Mouse (Mus musculus) urinary bladder, postnatal 10 days (tissue): ENCODE measurements around the gene Syce3.
"Not testable (repeated sequence)": the region's sequence is repeated elsewhere in the genome, so short reads cannot be mapped to it uniquely, and the experiment has no call there.

Experiments
- DNase-seq: peaks from one replicate; pipeline ENCODE4 v3.0.0; 2022; ENCODE audit warnings: low spot score

Gene Syce3

GRCm38 (mm10) chr15:89410118-89410517, at the start of gene Syce3:
Syce3 (minus strand) TSS chr15:89410503.
- DNase-seq, result no peak

- DNase-seq, result no peak
Observed at GRCm38 (mm10) chr15:89459821-89460220, 49.5 kb upstream of the Syce3 start.

DNA sequence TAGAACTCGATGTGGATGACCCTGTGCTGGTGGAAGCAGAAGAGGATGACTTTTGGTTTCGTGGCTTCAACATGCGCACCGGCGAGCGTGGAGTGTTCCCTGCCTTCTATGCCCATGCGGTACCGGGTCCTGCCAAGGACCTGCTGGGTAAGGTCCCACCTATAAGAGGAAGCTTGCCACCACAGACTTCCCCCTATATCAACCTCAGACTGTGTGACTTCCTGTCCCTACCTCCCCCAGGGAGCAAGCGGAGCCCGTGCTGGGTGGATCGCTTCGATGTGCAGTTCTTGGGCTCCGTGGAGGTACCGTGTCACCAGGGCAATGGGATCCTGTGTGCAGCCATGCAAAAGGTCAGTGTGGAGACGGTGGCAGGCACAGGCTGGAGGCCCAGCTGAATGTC, 48.6 kb upstream of the Syce3 start:
- DNase-seq, result no peak

DNA sequence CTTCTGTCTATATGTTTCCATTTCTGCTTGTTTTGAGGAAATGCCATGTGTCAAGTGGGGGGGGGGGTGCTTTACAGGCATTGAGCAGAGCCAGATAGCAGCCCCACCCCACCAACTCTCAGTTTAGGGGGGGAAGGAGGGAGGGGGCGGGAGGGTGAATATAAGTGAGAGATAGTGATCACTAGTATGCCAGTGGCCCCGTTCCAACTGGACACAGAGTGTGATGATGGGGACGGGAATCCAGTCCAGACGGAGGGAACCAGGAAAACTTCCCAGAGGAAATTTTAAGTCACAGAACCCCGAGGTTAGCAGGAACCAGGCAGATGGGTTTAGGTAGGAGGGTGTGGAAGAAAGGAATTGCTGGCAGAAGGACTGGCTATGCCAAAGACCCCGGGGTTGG, 45.3 kb upstream of the Syce3 start:
- no peak for DNase-seq

- DNase-seq, result no peak
Observed at GRCm38 (mm10) chr15:89454857-89455256, 44.6 kb upstream of the Syce3 start.

DNA sequence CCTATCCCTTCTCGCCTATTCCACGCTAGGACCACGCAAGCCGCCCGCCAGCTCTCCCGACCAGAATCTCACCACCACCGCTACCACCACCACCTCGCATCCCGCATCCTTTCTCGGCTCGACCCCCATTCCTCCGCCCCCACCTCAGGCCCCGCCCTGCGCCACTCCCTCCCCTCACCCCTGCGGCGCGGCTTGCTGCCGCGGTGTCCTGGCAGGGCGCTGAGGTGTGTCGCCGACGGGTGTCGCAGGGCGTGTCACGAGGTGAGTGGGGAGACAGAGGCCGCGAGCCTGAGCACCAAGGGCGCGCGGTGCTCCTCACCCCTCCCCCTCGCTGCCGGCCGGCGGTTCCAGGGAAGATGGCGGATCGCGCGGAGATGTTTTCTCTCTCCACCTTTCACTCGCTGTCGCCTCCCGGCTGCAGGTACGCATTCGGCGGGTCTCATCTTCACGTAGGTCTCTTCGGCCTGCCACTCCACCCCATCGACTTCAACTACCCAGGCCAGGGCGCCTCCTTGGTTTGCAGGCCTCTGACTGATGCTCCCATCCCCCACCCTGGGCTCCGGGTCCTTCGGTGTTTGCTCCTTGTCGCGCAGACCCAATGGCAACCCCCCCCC, 43.7 kb upstream of the Syce3 start, which contains the start of gene Mapk8ip2:
Mapk8ip2 (plus strand) TSS at position 49 of the 614 bp plus-strand sequence.
- no peak for DNase-seq

DNA sequence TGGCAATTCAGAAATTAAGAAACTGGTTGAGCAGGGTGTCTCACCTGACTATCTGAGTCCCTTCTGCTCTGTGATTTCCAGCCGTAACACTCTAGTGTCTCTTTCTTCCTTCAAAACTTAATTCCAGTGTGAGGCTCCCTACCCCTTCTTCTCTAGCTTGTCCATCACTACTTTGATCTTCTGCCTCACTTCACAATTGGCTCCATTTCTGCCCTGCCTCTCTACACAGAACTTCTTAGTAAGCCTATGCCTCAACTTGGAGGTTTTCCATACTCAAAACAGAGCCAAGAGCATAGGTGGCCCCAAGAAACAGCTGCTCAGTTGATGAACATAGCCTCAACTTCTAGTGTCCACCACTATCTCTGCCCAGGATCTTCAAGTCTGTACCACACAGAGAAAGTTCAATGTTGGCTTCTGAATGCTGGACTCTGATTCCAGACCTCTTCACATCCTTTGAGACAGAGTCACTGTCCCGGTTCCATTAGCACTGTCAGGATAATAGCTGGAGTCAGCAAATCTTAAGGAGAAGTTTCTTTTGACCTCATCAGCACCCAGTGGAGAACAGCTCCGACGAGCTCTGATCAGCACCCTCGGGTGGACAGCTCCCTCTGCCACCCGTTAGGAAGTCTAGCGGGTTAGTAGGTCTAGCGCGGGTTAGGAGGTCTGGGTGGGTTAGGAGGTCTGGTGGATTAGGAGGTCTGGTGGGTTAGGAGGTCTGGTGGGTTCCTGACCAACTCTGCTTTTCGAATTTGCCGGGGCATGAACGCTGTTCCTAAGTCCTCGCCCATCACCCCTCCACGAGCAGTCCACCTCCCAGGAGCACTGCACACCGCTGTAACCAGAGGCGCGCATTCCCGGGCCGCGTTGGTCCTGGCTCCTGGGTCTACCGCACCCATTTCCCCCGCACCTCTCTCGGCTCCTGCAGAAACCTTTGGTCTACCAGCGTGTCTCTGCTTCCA, 42.9 kb upstream of the Syce3 start:
- no peak for DNase-seq

GRCm38 (mm10) chr15:89442486-89443070, 32.3 kb upstream of the Syce3 start:
- DNase-seq, result no peak

GRCm38 (mm10) chr15:89435878-89436277, 25.6 kb upstream of the Syce3 start:
- DNase-seq, result no peak

- no peak for DNase-seq
Observed at GRCm38 (mm10) chr15:89434136-89434535, 23.8 kb upstream of the Syce3 start.

DNA sequence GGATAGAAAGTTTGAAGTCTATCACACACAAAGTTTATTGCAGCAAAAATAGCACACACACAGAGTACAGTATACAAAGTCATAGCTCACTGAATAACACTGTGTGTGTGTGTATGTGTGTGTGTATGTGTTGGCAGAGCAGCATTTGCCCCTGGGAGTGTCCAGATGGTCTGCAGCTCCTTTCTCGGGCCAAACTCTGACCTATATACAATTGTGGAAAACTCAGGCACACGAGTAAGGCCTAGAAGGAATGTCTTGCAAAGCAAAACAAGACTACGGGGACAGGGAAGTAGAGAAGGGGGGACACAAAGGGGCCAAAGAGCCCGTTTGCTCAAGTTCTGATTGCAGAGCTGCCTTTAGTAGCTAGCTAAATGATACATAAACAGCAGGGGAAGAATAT, 22.6 kb upstream of the Syce3 start:
- no peak for DNase-seq

DNA sequence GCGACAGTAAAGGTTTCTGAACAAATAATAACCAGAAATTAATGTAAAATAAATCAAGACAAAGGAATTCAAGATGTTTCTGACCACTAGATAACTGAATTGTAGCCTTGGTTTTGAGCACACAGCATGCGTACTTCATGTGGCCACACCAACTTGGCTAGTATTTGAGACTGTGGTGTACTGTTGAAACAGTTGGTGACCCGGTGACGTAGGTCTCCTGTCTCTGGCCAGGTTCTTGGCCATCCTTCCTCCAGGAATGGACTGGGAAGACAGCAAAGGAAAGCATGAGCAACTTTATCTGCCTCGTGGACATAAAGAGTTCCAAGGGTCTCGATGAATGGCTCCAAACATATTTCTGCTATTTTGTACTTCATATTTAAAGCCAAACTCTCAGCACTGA, 21.5 kb upstream of the Syce3 start:
- no peak for DNase-seq

DNA sequence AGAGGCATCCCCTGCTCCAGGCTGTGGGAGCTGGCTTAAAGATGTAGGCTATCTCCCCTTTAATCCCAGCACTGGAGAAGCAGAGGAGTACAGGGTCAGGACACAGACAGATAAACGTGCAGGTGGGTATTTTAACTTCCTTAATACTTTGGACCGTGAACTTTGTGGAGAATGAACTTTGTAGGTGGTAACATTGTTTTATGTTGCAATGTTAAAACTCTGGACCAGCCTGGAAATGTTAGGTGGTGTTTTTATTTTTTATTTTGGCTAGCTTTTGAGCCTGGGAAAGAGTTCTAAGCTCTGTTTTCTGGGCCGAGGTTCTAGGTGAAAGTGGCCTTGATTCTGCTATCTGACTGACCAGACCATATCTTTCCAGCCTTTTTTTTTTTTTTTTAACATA, 21.0 kb upstream of the Syce3 start:
- DNase-seq, result no peak

DNA sequence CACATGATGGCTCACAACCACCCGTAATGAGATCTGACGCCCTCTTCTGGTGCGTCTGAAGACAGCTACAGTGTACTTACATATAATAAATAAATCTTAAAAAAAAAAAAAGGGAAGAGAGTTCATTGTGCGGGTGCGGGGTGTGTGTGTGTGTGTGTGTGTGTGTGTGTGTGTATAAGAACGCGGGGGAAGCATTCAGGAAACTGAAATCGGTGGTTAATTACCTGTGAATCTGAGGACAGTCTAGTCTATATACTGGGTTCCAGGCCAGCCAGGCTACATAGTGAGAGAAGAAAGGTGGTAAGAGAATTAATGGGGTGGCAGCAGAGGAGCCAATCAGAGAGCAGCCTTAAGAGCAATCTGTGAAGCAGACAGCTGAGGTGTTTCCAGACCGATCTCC, 20.5 kb upstream of the Syce3 start:
- not testable (repeated sequence) for DNase-seq

DNA sequence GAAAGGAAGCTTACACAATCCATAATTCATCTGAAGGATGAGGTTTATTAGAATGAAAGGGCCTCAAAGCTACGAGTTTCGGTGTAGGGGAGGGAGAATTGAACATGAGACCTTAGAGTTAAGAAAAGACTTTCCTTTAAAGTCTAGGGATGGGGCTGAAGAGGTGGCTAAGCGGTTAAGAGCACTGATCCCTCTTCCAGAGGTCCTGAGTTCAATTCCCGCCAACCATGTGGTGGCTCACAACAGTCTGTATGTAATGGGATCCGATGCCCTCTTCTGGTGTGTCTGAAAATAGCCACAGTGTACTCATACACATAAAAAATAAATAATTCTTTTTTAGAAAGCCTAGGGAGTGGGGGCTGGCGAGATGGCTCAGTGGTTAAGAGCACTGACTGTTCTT, 20.0 kb upstream of the Syce3 start:
- DNase-seq, result no peak

DNA sequence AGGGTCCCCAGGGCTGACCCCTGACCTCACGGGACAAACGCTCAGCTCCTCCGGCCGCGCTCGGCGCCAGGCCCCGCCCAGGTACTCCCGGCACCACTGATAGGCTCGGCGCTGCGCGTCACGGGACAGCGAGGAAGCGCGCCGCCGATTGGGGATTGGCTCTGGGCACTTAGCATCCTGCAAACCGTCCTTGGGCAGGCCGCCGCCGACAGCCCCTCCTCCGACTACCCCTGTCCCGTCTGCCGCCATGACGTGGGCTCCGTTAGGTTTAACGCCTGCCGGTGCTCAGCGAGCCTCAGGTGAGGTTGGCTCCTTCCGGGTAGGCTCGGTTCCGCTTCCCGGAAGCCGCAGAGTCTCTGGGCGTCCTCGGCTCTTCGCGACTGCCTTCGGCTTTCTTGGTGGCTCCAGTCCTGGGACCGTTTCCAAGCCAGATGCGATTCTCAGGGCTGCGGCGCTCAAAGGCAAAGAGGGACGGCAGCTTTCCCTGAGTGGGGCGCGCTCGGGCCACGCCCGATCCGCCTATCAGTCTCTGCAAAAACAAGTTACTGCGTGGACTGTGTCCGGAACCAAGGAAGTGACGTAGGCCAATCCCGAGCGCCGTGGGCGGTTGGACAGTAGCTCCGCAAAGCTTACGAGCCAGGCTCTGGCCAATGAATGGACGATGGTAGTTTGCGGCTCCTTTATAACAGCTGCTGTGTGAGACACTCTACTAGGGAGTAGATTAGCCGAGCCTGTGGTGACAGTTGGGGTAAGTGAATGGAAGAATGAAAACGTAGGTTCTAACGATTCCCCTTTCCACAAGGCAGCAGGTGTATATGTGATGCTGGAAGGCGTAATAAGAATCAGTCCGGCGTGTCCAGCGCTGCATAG, 19.3 kb upstream of the Syce3 start, which contains the start of the genes C730034F03Rik, Gm44502 and Chkb:
C730034F03Rik (plus strand) TSS at position 238 of the 870 bp plus-strand sequence.
Gm44502 (minus strand) TSS at position 345 of the 870 bp plus-strand sequence.
Chkb (minus strand) TSS at position 557 of the 870 bp plus-strand sequence.
- DNase-seq, result peak; percentile 61

GRCm38 (mm10) chr15:89428821-89429351, 18.6 kb upstream of the Syce3 start:
- DNase-seq, result no peak

DNA sequence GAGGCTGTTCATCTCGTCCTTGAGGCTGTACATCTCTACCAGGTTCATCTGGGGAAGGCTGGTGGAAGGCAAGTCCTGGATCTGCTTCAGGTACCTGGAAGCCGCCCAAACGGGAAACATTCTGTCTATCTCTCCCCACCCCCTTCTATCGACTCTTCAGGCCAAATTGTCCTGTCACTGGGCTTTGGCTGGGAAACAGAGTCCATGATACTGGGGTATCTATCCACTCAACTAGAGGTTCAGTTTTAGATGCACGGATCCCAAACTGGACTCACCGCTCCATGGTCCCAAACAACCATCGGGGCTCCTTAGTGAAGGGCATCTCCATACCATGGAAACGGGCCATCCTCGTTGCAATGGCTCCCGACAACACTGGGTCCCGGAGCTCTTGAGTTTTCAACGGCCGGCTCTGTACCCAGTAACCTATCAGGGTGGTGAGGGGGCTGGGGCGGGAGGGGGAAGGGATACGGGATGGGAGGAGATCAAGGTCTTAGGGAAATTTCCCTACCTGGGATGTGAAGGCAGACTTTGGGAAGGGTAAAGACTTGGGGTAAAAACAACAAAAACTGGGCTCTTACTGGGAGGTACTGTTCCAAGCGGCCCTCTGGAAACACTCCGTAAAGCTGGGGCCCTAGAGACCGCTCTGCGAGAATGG, 18.0 kb upstream of the Syce3 start:
- no peak for DNase-seq

GRCm38 (mm10) chr15:89426716-89427115, 16.4 kb upstream of the Syce3 start:
- no peak for DNase-seq

- no peak for DNase-seq
Observed at GRCm38 (mm10) chr15:89425711-89426121, 15.4 kb upstream of the Syce3 start, which contains the start of gene Cpt1b. Cpt1b (minus strand) TSS chr15:89425863.

- no peak for DNase-seq
Observed at GRCm38 (mm10) chr15:89424621-89425020, 14.3 kb upstream of the Syce3 start.
